Mouse (Mus musculus) liver, adult 2 months (tissue): ENCODE measurements at regions not wholly inside any gene's neighbourhood (a gene's known extent, or its start where the extent isn't known, plus 50 kb on each side); places are given as distances from the start of the nearest gene placed in this dataset.
"Not testable (repeated sequence)": the region's sequence is repeated elsewhere in the genome, so short reads cannot be mapped to it uniquely, and the experiment has no call there.

ENCODE experiments used
- CTCF ChIP-seq: fragments of 200-500 bp; IDR thresholded peaks from 2 replicates; pipeline ENCODE4 v1.5.1; 2011; ENCODE audit warnings: low read depth, low read length, control low read depth
- POLR2A ChIP-seq: fragments of 200-500 bp; IDR thresholded peaks from 2 replicates; pipeline ENCODE4 v1.6.1; 2011; ENCODE audit warnings: low read length, control low read depth; ENCODE audit not compliant: insufficient read depth; ENCODE audit errors: extremely low read depth

GRCm38 (mm10) chr16:20910864-20911263 is 176.6 kb upstream of the Thpo start:
- not testable (repeated sequence) for TF ChIP-seq CTCF, POLR2A
